Mouse (Mus musculus) testis, adult 2 months (tissue): ENCODE measurements around the gene Otud5. TPM values are rescaled to one million over a fixed set of nuclear protein-coding genes. Genes with fewer than 3 reads are reported as not detected.
"Not testable (repeated sequence)": the region's sequence is repeated elsewhere in the genome, so short reads cannot be mapped to it uniquely, and the experiment has no call there.

Experiments used
- H3K27ac ChIP-seq: fragments of 200-500 bp; 2 replicates; pipeline ENCODE4 v1.5.1; 2012; ENCODE audit warnings: low read depth, low read length; ENCODE audit not compliant: control insufficient read depth, insufficient read depth
- H3K27me3 ChIP-seq: fragments of 200-500 bp; 2 replicates; pipeline ENCODE4 v1.6.1; 2012; ENCODE audit warnings: mild to moderate bottlenecking, low read length, moderate library complexity; ENCODE audit not compliant: control insufficient read depth, insufficient read depth
- H3K36me3 ChIP-seq: fragments of 200-500 bp; 2 replicates; pipeline ENCODE4 v1.6.1; 2012; ENCODE audit warnings: mild to moderate bottlenecking, low read length; ENCODE audit not compliant: control insufficient read depth, insufficient read depth
- H3K4me1 ChIP-seq: fragments of 200-500 bp; 2 replicates; pipeline ENCODE4 v1.6.1; 2012; ENCODE audit warnings: low read length; ENCODE audit not compliant: control insufficient read depth, insufficient read depth
- H3K4me3 ChIP-seq: fragments of 200-500 bp; 2 replicates; pipeline ENCODE4 v1.5.1; 2012; ENCODE audit warnings: low read depth, mild to moderate bottlenecking, low read length, moderate library complexity, mixed read lengths; ENCODE audit not compliant: control insufficient read depth
- CTCF ChIP-seq: fragments of 200-500 bp; IDR thresholded peaks from 2 replicates; pipeline ENCODE4 v1.5.1; 2012; ENCODE audit warnings: low read depth, mild to moderate bottlenecking, inconsistent platforms, low read length, moderate library complexity; ENCODE audit not compliant: control insufficient read depth, insufficient read depth, insufficient replicate concordance
- POLR2A ChIP-seq: fragments of 200-500 bp; IDR thresholded peaks from 2 replicates; pipeline ENCODE4 v1.6.1; 2012; ENCODE audit warnings: low read depth, mild to moderate bottlenecking, inconsistent platforms, low read length, moderate library complexity; ENCODE audit not compliant: control insufficient read depth
- polyA plus RNA-seq: library from polyadenylated mRNA; depleted of rRNA; stranded (reverse); fragments of >200 nt; gene quantifications from 2 replicates; pipeline ENCODE4 v1.2.3, GENCODE M21; 2012; rRNA removed

Gene Otud5
- polyA plus RNA-seq, 1 experiment = 8.2 TPM

GRCm38 (mm10) chrX:7910473-7910872 lies 69.3 kb downstream of the Otud5 start:
- H3K27me3 ChIP-seq = no peaks in the 10 kb centered on the region
- no peak overlapping the region for H3K27ac ChIP-seq
- H3K4me1 ChIP-seq = no peaks in the 10 kb centered on the region
- no peak overlapping the region for H3K4me3 ChIP-seq
- H3K36me3 ChIP-seq = no peaks in the 10 kb centered on the region
- no peak for TF ChIP-seq POLR2A
- no peak for TF ChIP-seq CTCF

- H3K4me3 ChIP-seq = not testable (repeated sequence)
Measured at GRCm38 (mm10) chrX:7915669-7916068, 74.5 kb downstream of the Otud5 start.

DNA sequence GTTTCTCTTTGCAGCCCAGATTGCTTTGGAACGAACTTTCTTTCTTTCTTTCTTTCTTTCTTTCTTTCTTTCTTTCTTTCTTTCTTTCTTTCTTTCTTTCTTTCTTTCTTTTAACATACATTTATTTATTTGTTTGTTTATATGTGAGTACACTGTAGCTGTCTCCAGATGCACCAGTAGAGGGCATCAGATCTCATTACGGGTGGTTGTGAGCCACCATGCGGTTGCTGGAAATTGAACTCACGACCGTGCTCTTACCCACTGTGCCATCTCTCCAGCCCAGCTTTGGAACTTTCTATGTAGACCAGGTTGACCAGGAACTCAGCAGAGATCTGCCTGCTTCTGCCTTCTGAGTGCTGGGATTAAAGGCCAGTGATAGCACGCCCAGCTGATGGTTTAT lies 76.8 kb downstream of the Otud5 start:
- H3K4me3 ChIP-seq, H3K36me3 ChIP-seq, H3K27ac ChIP-seq, H3K4me1 ChIP-seq, H3K27me3 ChIP-seq: not testable (repeated sequence)

More at GRCm38 (mm10) chrX:7915669-7916068, 74.5 kb downstream of the Otud5 start:
- H3K27ac ChIP-seq, H3K4me1 ChIP-seq, H3K36me3 ChIP-seq, H3K27me3 ChIP-seq: not testable (repeated sequence)

GRCm38 (mm10) chrX:7919601-7920383 lies 78.6 kb downstream of the Otud5 start, which contains the start of gene Pcsk1n:
Gene Pcsk1n, plus strand, starts transcription at chrX:7919822.
- H3K36me3 ChIP-seq = no peaks in the 10 kb centered on the region
- H3K27me3 ChIP-seq = no peaks in the 10 kb centered on the region
- H3K27ac ChIP-seq = no peak within 1 kb of the TSS
- H3K4me3 ChIP-seq = 0 out of 2 replicates have a peak within 1 kb of the TSS, but pooled peaks have one; percentile 16
- no peak for TF ChIP-seq POLR2A
- TF ChIP-seq CTCF = no peak
- H3K4me1 ChIP-seq = peaks cover 7% of the 10 kb centered on the region

GRCm38 (mm10) chrX:7922032-7922431 lies 80.9 kb downstream of the Otud5 start:
- TF ChIP-seq POLR2A = no peak
- TF ChIP-seq CTCF = no peak
- Histone ChIP-seq H3K4me1 (peaks cover 7% of the 10 kb centered on the region), H3K4me3 (peak overlapping the region; percentile 55), H3K36me3 (no peaks in the 10 kb centered on the region), H3K27me3 (no peaks in the 10 kb centered on the region), H3K27ac (peak overlapping the region; percentile 6; the same call in 1 of the 2 replicates)

Other genes with a start within 250 kb of the Otud5 start
- gene Ccdc22, start 235.8 kb upstream of the Otud5 start, polyA plus RNA-seq = 1.4 and 1.8 TPM in 2 replicates
- gene Cacna1f, start 234.3 kb upstream of the Otud5 start, polyA plus RNA-seq = 0.09 and 0.11 TPM in 2 replicates
- gene Syp, start 202.9 kb upstream of the Otud5 start, polyA plus RNA-seq = 0.28 and 0.33 TPM in 2 replicates
- 1.1 and 1.5 TPM in 2 replicates for gene Prickle3, start 184.1 kb upstream of the Otud5 start, polyA plus RNA-seq
- 6.2 and 12.9 TPM in 2 replicates for gene Plp2, start 170.0 kb upstream of the Otud5 start, polyA plus RNA-seq
- gene Magix, start 160.1 kb upstream of the Otud5 start, polyA plus RNA-seq = 0.17 and 0.21 TPM in 2 replicates
- 3.8 and 4.0 TPM in 2 replicates for gene Gpkow, start 144.2 kb upstream of the Otud5 start, polyA plus RNA-seq
- gene Wdr45, start 127.0 kb upstream of the Otud5 start, polyA plus RNA-seq = 8.0 and 9.4 TPM in 2 replicates
- gene Gm45208, start 119.1 kb upstream of the Otud5 start, polyA plus RNA-seq = 0.32 and 0.40 TPM in 2 replicates
- gene Praf2, start 112.9 kb upstream of the Otud5 start, polyA plus RNA-seq = 1.5 and 2.8 TPM in 2 replicates
- gene Ccdc120, start 90.5 kb upstream of the Otud5 start, polyA plus RNA-seq = 1.8 and 3.2 TPM in 2 replicates
- gene Tfe3, start 78.8 kb upstream of the Otud5 start, polyA plus RNA-seq = 11.9 and 14.2 TPM in 2 replicates
- gene Gripap1, start 51.6 kb upstream of the Otud5 start, polyA plus RNA-seq = 11.3 and 11.9 TPM in 2 replicates
- 0.79 and 1.3 TPM in 2 replicates for gene Kcnd1, start 19.1 kb upstream of the Otud5 start, polyA plus RNA-seq
- 4.5 and 4.6 TPM in 2 replicates for gene Pim2, start 36.9 kb downstream of the Otud5 start, polyA plus RNA-seq
- gene Slc35a2, start 42.7 kb downstream of the Otud5 start, polyA plus RNA-seq = 19.8 and 22.3 TPM in 2 replicates
- gene Pqbp1, start 57.9 kb downstream of the Otud5 start, polyA plus RNA-seq = 6.9 and 7.2 TPM in 2 replicates
- 19.0 and 21.0 TPM in 2 replicates for gene Timm17b, start 58.0 kb downstream of the Otud5 start, polyA plus RNA-seq
- not detected in 2 replicates for gene Gm10491, start 66.5 kb downstream of the Otud5 start, polyA plus RNA-seq
- not detected in 2 replicates for gene Gm10490, start 68.2 kb downstream of the Otud5 start, polyA plus RNA-seq
- gene Pcsk1n, start 78.5 kb downstream of the Otud5 start, polyA plus RNA-seq = 8.2 and 10.0 TPM in 2 replicates
- gene Eras, start 87.2 kb downstream of the Otud5 start, polyA plus RNA-seq = 0.32 and 0.41 TPM in 2 replicates
- 63.1 and 65.4 TPM in 2 replicates for gene Hdac6, start 106.5 kb downstream of the Otud5 start, polyA plus RNA-seq
- 16.8 and 22.1 TPM in 2 replicates for gene Gata1, start 136.7 kb downstream of the Otud5 start, polyA plus RNA-seq
- gene Glod5, start 177.1 kb downstream of the Otud5 start, polyA plus RNA-seq = not detected in 2 replicates
- gene Suv39h1, start 233.4 kb downstream of the Otud5 start, polyA plus RNA-seq = 8.1 and 10.0 TPM in 2 replicates
- 0.13 and 0.20 TPM in 2 replicates for gene Was, start 249.1 kb downstream of the Otud5 start, polyA plus RNA-seq